Mouse (Mus musculus): Measurements from ENCODE around the gene Pigr.

Pigr gene

DNA sequence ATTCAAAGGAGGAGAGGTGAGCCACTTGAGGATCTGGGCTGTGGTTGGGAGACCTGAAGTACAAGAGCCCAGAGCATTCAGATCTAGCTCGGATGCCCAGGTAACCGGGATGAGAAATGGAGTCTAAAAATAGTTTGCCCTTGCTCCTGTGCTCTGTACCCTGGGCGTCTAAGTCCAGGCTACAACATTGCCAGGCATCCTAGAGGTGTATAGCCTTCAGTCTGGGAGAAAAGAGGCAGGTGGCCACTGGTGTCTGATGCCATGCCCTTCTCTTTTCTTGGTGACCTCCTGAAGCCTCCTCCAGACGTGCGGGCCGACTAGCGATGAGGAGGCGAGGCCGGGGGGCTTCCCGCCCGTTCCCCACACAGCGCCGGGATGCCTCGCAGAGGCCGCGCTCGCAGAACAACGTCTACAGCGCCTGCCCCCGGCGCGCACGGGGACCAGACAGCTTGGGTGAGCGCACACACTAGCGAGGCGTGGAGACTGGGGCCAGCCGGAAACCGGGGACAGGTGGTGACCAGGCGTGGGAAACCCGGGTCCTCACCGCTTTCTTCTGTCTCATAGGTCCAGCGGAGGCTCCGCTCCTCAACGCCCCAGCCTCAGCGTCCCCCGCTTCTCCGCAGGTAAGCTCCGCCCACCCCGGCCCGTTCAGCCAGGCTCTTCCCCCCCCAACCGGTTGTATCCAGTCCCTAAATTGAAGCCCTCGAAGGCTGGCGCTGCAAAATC, 51.6 kb downstream of the Pigr start:
- no peak for DNase-seq (ENCODE audit: extremely low spot score, low read depth, low spot score)

DNA sequence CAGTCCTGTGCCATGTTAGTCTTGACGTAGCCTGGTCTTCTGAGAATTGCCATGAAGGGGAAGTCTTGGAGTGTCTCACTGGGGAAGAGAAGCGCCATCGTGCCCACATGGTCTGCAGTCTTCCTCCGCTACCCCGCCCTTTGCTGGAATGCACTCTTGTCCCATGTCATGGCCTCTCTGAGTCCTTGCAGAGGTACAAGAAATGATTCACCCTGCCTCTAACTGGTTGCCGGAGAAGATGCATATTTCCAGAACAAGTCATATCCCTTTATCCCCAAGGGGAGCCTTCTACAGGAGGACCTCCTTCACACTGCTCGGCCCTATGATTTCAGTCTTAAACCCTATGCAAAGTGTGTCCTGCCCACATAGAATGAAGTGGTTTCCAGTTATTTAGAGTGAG, 53.4 kb downstream of the Pigr start:
- DNase-seq (ENCODE audit: extremely low spot score, low read depth, low spot score) = no peak

DNA sequence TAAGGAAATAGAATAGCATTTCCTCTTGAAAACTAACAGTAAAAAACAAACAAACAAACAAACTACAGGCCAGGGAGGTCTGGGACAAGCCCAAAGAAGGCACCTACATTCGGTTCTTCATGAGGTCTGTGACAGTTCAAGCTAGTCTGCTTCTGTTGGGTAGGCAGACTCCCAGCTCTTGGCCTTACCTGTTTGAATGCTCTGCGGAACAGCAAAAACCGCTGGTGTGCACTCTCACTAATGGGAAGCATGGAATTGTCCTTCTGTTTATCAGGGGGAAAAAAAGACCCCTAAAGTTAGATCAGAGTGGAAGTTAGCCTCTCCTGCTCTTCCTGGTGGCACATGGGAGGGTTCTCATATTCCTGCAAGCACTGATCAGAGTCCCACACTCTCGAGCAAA, 56.7 kb downstream of the Pigr start:
- no peak for DNase-seq (ENCODE audit: extremely low spot score, low read depth, low spot score)

DNA sequence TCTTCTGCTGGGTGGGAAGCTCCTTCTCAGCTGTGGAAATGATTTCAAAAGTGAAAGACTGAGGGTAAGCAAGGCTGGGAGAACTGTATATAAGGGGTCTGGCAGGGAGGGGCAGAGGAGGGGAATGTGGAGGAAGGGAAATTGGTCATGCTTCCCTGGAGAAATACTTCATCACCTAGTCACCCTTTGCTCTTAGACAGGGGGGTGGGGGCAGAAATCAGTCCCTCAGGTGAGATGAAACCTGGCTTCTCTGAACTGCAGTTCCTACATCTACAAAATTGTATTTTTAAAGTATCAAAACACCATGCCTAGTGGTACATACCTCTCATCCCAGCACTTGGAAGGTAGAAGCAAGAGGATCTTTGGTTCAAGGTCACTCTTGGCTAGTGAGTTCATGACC, 60.9 kb downstream of the Pigr start, which contains the start of gene Il24:
Gene Il24 (minus strand): TSS at position 101 of the 400 bp plus-strand sequence.
- no peak for DNase-seq (ENCODE audit: extremely low spot score, low read depth, low spot score)

DNA sequence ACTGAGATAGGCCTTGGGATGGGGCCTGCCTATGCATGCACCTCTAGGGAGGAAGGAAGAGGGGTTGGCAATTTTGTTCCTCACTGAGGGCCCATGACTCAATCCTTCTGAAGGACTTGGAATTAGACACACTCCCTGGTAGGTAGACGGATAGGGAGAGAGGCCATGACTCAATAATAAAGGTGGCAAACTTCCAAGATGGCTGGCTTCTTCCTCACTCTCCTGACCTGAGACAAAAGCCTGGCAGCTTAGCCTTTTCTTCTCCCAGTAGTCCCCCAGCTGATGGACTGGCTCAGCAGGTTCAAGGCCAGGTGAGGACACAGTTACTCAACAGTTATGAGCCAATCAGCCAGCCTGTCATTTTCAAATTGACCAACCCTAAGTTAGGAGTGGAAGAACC, 66.0 kb downstream of the Pigr start:
- DNase-seq (ENCODE audit: extremely low spot score, low read depth, low spot score) = no peak

DNA sequence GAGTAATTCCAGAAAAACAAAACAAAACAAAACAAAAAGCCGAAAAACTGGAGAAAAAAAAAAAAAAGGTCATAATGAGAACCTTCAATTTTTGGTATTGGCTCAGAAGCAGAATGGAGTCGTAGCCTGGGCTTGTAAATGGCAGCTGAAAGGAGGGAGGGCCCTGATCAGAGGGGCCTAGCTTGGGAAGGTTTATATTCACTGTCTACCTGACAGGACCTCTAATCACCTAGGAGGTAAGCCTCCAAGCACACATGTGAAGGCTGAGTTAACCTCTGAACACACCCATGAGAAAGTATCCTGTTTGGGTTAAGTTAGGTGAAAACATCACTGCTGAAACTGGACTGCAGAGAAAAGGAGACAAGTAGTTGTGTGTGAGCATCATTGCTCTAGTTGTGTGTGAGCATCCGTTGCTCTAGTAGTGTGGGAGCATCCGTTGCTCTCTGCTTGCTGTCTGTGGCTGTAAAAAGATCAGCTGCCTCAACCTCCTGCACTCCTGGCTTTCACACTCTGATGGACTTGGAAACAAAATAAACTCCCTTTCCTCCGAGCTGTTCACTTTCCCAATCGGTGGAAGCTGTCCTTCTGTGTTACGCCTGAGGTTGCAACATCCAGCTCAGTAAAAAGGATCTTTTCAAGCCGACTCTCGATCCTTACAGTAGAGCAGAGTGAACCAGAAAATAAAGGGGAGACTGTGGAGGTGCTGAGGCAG, 67.0 kb downstream of the Pigr start:
- no peak for DNase-seq (ENCODE audit: extremely low spot score, low read depth, low spot score)

DNA sequence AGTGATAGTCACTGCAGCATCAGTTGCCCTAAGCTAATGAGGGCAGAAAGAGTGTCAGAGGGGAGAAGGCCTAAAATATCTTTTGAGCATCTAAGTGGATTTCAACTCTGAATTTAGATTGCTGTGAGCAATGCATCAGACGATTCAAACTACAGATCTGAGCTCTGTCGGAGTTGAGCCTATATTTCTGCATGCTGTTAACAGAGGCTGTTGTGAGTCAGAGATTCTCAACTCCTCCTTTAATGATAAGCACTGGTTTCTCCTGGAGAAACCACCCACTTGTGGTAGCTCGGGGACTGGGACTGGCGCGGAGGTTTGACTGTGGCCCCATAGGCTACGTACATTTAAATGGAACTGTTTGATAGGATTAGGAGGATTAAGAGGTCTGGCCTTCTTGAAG, 68.0 kb downstream of the Pigr start:
- no peak for DNase-seq (ENCODE audit: extremely low spot score, low read depth, low spot score)

Data from hindlimb bud, embryonic 11.5 days (tissue).